Mouse (Mus musculus): ENCODE measurements around the gene Aox1.
"Not testable (repeated sequence)": the region's sequence is repeated elsewhere in the genome, so short reads cannot be mapped to it uniquely, and the experiment has no call there.

Gene Aox1

DNA sequence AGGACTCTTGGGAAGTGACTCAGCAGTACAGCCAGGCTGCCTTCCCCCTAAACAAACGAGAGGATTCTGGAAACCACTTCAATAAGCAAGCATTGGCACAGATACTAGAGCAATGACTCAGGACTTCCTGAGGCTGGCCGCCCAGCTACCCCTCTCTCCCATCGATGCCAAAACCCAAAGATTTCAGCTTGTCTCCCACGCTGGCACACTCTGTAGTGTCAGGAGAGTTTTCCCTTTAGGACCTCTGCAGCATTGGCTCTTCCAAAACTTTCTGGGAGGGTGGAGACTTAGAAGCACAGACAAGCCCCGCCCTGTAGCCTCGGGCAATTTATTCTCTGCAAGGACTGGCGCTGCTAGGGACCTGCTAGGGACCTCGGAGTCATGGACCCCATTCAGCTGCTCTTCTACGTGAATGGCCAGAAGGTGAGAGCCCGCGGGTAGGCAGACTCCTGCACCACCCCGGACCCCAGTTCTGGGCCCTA is at the start of gene Aox1:
Gene Aox1 (plus strand): TSS at position 296 of the 482 bp plus-strand sequence.
- DNase-seq: no peak

DNA sequence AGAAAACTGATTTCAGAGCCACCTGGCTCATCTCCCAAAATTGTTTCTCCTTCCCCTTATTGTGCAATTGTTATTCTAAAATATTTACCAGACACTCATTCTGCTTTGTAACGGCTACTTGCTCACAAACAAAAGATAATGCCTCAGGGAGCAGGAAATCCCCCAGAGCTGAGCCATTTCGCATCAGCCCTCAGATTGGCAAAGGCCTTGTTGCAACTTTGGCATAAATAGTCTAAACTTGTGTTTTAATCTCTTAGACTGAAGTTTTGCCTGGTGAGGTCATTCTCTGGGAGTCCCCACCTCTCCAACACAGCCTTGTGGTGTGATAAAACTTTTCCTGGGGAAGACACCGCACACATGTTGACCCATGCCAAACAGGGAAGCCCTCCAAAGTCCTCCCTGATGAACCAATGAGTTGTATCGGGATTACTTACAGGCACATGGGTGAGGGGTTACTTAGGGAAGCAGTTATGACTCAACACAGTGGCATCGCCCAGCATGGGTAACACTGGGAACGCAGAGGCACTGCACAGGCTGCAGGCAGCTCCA is 40.6 kb upstream of the Aox1 start:
- DNase-seq: no peak

DNA sequence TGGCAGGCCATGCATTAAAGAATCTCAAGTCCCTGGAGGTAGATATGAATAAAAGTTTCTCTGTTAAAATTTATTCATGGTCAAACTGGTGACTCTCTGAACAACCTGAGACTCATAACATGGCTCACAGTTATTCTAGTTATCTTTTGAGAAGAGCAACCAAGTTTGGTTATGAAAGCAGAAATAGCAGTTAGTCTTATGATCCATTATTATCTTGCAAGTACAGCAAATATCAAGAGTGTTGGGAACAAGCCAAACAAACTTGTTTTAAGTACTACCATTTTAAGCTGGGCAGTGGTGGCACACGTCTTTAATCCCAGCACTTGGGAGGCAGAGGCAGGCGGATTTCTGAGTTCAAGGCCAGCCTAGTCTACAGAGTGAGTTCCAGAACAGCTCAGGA is 38.5 kb upstream of the Aox1 start:
- no peak for DNase-seq

DNA sequence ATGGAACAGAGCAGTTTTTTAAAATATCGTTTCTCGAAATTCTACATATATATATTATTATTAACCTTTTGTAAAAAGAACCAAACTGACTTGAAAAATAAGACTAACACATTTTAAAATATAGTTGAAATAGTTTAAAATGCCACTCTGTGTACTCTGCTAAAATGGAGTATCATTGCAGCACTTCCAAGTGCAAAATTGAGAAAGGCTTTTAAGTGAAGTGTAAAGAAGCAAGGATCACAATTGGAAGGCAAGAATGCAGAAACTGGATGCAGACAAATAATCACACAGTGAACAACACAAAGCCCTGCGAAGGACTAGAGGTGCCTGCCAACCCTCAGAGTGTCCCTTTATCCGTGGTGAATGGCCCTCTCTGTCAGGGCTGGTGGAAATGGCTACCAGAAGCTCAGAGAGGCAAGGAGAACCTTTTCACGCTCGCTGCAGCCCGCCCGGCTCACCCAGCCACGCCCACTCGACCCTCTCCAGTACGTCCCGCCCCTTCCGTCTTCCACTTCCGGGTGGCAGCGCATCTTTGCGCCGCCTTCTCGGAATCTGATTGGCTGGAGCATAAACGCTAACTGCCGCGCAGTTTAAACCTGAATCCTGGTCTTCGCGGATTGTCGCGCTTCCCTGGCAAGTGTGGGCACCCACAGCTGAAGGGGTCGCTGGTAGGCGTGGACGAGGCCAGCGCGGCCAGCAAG is 34.1 kb upstream of the Aox1 start, which contains the start of gene Sgo2a:
Gene Sgo2a (plus strand): TSS at position 540 of the 701 bp plus-strand sequence.
- peak; percentile 81 to 90 for DNase-seq

DNA sequence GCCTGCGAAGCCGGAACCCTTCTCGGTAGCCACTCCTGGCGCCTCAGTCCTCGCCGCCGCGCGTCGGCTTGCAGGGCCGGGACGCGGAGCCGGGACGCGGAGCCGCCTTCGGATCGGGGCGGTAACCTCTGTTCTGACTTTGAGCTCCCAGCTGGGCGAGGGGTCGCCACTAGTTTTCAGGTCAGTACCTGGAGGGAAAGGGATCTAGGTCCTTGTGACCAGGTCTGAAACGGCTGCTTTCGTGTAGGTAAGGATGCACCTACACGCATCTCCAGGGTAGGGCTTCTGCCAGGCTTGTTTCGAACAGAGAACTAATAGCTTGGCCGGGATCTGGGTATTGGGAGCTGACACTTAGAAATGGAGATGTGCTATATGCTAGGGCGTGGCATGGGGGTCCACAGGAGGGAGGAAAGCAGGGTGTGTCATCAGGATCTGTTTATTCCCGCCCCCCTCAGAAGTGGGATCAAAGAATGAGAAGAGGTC is 33.6 kb upstream of the Aox1 start:
- DNase-seq: no peak

DNA sequence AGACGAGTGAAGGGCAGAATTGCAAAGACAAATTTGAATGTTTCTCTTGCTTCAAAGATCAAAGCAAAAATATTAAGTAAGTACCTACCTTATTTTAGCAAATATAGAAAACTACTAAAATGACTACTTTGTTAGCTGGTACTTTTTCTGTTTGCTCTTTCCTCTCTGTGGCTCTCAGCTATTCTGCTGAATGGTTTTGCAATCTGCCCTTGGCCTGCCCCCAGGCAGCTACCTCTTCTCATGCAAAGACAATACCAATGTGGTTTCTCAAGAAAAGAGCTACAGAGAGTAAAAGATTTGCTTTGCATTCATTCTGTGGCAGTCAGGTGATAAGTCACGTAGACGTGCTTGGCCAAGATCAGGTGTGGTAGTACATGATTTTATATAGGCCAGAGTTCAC is 31.6 kb upstream of the Aox1 start:
- DNase-seq: no peak

DNA sequence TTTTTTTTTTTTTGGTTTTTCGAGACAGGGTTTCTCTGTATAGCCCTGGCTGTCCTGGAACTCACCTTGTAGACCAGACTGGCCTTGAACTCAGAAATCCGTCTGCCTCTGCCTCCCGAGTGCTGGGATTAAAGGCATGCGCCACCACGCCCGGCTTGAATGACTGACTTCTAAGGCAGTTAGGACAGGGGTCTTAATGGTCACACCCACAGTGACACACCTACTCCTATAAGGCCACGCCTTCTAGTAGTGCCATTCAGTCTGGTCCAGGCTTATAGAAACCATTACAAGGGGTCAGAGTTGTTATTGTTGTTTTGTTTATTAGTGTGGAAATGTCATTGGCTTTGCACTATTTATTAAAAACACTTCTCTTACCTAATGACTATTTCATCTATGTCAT is 23.3 kb upstream of the Aox1 start:
- DNase-seq: not testable (repeated sequence)

DNA sequence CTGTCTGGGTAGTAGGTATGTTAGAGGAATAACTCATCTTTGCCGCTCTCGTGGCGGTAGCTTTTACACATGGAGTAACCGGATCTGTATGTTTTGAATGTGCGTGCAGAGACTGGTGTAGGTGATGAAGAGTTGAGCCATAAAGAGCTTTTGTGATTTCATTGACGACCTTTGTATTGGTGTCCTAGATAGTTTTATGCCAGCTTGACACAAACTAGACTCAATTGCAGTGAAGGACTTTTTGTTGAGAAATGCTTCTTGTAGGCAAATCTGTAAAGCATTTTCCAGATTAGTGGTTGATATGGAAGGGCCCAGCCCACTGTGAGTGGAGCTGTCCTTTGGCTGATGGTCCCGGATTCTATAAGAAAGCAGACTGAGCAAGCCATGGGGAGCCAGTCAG is 10.9 kb upstream of the Aox1 start, which contains the start of gene Kctd18:
Gene Kctd18 (minus strand): TSS at position 101 of the 400 bp plus-strand sequence.
- DNase-seq: no peak

DNA sequence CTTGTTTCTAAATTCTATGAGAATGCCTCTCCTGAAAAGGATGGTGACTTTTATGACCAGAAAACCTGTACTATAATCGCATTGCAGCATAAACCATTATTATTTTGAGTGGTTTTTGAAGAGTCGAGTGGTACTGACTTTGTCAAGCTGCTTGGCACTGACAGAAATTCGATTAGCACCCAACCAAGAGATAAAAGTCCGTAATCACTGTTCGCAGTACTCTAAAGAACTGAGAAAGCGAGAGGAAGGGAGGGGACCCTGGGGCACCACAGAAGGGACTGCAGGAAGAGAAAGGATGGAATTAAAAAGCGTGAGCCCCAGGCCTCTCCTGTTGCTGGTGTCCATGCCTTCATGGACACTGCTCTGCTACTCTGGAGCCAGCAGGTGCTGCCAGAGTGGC is 2.0 kb upstream of the Aox1 start:
- DNase-seq: no peak

DNA sequence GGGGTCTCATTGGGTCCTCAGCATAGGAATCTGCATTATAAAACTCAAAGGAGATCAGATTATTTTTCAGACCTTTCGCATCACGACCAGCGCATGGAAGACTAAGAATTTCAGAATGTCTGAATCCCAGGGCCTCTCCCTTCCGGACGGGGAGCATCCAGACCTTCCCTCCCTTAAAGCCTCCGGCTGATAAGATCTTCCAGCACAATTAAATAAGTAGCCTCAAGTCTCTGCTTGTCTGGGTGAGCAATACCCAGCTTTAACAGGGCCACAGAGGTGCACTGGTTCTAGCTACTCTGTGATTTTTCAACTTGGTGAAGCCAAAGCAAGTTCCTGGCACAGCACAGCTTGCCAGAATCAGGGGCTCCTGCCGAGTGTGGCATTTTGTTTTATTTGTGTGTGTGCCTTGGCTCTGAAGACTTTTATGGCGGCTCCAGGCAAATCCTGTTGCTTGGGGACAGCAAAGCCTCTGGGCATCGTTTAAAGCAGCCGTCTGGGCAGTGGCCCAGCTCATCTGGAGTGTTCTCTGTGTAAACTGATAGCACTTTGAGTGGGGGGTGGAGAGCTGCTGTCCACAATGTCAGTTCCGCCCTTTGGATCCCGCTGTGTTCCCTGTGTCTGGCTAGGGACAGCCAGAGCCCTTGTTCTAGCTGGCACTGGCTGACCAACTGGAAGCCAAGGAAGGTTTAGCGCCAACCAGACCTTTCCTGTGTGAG is 583 bp downstream of the Aox1 start:
- no peak for DNase-seq

DNA sequence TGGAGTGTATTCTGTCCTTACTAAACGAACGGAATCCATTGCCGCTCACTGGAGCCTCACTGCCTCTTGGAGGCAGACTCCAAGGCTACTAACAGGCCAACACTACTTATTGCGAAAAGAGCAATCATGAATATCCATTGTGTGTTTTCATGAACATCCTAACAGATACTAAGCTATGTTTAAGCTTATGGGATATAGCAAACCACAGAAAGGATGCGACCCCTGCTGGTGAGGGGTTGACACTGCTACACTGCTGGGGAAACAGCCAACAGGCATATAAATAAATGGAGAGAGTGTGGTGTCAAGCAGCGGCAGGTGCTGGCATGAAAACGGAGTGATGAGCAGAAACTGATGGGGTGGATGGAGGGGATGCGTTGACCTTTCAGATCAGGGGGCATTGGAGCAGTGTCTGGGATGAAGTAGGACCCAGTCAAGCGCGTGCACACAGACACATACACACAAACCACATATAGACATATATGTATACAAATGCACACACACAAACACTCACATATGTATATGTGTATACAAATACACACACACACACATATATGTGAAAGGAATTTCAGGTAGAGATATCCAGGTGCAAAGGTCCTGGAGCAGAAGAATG is 1.5 kb downstream of the Aox1 start:
- peak in 1 of 2 experiments; percentile 30 for DNase-seq

DNA sequence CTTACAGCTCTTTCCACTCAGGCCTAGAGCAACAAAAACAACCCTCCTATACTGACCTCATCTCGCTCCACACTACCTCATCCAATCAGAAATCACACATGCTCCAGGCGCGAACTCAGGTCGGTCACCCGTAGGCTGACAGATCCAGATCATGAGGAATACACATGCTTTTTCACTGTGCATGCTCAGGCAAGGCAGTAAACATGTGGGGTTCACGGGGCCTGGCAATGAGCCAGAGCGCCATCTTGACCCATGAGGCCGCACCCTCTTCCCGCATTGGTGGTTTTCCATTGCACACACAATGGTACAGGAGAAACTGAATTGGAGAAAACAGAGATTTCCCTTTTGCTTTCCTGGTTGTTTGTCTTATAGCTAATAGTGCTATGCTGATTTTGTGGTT is 7.6 kb downstream of the Aox1 start:
- DNase-seq: not testable (repeated sequence)

DNA sequence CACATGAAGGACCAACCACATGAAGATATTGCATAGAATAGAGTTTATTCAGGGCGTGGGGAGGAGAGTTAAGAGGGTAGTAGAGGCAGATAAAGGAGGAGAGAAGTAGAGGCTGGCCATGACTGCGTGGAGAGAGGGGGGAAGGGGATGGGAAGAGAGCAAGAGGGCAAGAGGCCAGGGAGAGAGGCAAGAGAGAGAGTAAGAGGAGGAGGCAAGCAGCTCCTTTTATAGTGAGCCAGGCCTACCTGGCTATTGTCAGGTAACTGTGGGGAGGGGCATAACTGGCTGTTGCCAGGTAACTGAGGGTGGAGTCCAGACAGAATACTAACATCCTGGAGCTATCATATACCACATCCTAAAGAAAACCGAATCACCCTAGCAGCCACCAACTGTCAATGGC is 15.3 kb downstream of the Aox1 start:
- no peak for DNase-seq

DNA sequence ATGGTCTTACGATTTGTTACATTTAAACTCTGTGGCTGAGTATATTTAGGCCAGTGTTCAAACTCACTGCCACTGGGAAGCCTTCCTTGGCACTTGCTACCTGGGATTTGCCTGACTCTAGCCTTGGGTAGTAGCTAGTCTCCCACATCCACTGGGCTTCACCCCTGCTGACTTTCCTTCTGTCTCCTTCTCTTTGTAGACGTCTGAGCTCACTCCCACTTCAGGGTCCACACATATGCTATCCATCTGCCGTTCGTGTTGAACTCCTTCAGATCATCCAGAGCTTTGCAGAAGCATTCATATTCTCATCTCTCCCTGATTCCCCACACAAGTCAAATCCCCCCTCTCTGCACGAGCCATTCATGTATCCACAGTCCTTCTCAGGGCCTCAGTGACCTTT is 15.8 kb downstream of the Aox1 start:
- no peak for DNase-seq

DNA sequence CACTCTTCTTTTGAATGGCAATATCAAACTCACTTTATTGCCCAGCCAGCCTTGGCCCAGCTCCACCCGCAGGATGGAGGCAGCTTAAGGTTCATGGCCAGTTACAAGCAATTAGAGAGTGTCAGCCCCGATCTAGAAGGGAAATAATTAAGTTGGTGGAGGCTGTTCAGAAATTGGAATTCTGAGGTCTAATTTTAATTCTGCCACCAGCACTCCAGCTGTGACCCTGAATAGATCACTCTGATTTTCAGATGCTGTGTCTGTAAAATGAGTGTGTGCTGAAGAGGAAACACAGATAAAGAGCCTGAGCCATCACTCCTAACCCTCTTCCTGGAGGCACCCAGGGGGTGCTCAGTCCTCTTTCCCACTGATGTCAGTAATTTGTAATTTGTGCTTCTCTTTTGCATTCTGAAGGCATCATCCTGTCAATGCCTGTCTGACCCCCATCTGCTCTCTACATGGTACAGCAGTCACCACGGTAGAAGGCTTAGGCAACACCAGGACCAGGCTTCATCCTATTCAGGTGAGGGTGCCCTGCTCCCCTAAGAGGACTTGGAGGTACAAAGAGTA is 17.1 kb downstream of the Aox1 start:
- DNase-seq: no peak

DNA sequence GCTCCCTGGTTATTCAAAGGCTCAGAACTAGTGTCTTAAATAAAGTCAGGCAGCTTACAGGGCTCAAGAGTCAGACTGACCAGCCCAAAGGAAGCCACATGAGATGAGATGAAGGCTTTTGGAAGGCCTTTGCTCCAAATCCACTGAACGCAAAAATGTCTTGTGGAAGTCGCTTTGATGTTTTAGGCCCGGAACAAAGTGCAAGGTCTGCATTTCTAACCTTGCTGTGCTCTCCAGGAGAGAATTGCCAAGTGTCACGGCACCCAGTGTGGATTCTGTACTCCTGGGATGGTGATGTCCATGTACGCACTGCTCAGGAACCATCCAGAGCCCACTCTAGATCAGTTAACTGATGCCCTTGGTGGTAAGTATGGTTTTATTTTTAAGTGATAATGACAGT is 19.4 kb downstream of the Aox1 start:
- DNase-seq: no peak

DNA sequence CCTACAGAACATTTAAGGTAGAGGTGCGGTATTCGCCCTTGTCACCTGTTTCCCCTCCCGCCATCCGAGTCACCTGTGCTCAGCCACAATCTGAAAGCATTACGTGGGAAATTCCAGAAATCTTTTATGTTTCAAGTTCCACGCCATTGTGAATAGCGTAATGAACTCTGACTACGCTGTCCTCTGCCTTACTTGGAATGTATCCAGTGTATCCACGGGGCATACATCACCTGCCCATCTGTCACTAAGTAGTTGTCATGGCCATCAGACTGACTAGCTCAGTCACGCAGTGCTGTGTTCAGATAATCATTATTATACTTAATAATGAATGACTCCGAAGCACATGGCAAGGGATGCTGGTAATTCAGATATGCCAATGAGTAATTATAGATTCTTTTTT is 25.9 kb downstream of the Aox1 start:
- no peak for DNase-seq

DNA sequence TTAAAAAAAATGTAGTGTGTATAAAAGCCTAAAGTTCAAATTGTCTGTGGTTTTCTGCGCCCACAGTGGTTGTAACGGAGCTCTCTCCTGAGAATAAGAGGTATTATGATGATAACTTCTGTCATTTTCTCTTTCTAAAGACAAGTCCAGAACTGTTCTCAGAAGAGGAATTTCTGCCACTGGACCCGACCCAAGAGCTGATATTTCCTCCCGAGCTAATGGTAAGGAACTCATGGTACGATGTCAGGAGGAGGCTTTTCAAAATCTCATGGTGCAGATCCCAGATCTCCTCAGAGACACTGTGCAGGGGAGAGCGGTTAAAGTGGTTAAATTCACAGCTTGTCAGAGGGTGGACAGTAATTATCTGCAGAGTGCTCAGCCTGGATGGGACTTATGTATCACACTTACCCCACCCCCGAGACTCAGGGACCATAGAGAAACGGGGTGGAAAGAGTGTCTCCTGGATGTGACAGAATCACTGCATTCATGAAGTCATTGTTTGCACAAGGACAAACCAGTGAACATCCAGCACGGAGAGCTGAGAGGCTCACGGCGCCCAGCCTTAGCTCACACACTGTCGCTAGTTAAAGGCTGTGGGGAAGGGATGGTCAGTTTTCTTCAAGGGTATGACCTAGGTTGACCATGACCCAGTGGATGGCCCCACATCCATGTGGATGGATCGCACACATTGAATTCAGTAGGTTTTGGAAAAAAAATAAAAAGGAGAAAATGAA is 26.5 kb downstream of the Aox1 start:
- no peak for DNase-seq

DNA sequence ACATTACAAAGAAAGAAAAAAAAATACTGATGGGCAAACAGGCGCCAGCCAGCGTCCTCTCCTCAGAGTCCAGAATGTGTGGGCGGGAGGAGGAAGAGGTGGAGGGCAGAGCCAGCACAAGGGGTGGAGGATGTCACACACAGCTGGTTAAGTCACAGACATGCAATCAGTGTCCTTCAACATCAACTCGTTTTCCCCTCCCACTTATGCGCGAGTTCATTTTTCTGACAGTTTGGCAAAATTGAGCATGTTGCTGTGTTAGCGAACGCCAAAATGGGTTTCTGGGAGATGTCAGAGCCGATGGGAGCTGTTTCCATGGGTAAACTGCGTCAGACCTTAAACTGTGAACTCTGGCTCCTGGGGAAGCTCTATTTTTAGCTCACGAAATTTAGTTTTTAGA is 27.2 kb downstream of the Aox1 start:
- no peak for DNase-seq

DNA sequence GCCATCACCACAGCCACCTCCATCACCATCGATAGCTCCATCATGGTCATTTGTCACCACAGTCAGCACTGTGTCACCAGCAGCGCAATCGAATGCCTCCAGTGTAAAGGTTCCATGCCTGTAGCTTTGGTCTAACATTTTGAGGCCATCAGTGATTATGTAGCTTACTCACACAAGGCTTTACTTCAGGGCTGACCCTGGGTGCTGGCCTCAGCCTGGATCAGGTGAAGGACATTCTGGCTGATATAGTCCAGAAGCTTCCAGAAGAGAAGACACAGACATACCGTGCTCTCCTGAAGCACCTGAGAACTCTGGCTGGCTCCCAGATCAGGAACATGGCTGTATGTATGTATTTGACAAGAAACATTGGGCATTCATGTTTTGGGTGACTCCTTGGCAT is 29.1 kb downstream of the Aox1 start:
- no peak for DNase-seq

DNA sequence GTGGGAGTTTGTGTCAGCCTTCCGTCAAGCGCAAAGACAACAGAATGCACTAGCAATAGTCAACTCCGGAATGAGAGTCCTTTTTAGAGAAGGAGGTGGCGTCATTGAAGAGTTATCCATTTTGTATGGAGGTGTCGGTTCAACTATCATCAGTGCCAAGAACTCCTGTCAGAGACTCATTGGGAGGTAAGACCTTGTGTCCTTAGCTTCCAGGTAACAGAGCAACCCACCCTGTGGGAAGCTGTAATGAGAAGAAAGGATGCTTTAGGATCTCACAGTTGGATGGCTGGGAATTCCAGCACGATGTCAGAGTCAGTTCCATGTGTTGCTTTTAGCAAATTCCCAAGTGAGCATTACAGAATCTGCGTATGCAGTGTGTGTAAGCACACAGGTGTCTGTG is 32.4 kb downstream of the Aox1 start:
- no peak for DNase-seq

DNA sequence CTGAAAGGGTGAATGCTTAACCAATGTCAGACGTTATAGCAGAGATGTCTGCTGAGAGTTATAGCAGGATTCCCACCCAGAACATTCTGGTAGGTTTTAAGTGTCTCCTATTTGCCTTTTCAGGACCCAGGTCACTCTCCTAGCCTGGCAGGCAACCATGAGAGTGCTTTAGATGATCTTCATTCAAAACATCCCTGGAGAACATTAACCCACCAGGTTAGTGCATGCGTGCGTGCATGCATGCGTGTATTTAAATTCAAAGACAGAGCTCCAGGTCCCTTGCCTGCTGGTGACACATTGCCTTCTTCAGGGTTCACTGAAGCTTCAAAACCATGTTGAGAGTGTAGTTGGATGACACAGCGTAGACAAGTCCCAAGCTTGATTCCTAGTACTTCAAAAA is 35.4 kb downstream of the Aox1 start:
- no peak for DNase-seq

Data from spleen, adult 18-20 months (tissue).